Mouse (Mus musculus) small intestine, adult 2 months (tissue): Measurements from ENCODE around the gene Pde1c.

ENCODE experiments used
- CTCF ChIP-seq: fragments of 200-500 bp; IDR thresholded peaks from 2 replicates; pipeline ENCODE4 v1.5.1; 2012; ENCODE audit warnings: low read depth, mild to moderate bottlenecking, control low read depth, inconsistent platforms, low read length, moderate library complexity, mixed read lengths; ENCODE audit not compliant: insufficient replicate concordance, insufficient read length; ENCODE audit errors: extremely low read depth
- POLR2A ChIP-seq: fragments of 200-500 bp; IDR thresholded peaks from 2 replicates; pipeline ENCODE4 v1.6.1; 2012; ENCODE audit warnings: low read depth, mild to moderate bottlenecking, control low read depth, inconsistent platforms, low read length, moderate library complexity

- TF ChIP-seq CTCF, result no peak
- TF ChIP-seq POLR2A, result no peak
Observed at GRCm38 (mm10) chr6:56335811-56336446, 233.0 kb downstream of the Pde1c start.
